Mouse (Mus musculus) midbrain, postnatal 0 days (tissue): Measurements from ENCODE around the gene 4930558K02Rik. TPM values are rescaled to one million over a fixed set of nuclear protein-coding genes. Genes with fewer than 3 reads are reported as not detected.

Experiments used
- ATAC-seq: fragments of 200-750 bp; cut with Nextera tagmentation; 2 replicates; pipeline ENCODE4 v1.8.0; 2017; ENCODE audit warnings: moderate number of reproducible peaks, mild to moderate bottlenecking, moderate TSS enrichment, moderate library complexity; ENCODE audit not compliant: low FRiP score
- DNase-seq: peaks from one replicate; pipeline ENCODE4 v3.0.0-alpha.2; 2015; ENCODE audit warnings: low spot score
- H3K27ac ChIP-seq: fragments of 300-500 bp; sonication (generic); 2 replicates; pipeline ENCODE4 v1.5.1; 2014; ENCODE audit warnings: low read depth, mild to moderate bottlenecking, low read length, mixed read lengths
- H3K27me3 ChIP-seq: fragments of 300-500 bp; sonication (generic); 2 replicates; pipeline ENCODE4 v1.6.1; 2014; ENCODE audit warnings: low read length, control low read depth, mixed read lengths; ENCODE audit not compliant: insufficient read depth
- H3K36me3 ChIP-seq: fragments of 300-500 bp; sonication (generic); 2 replicates; pipeline ENCODE4 v1.6.1; 2014; ENCODE audit warnings: low read length, control low read depth, mixed read lengths; ENCODE audit not compliant: insufficient read depth
- H3K4me1 ChIP-seq: fragments of 300-500 bp; sonication (generic); 2 replicates; pipeline ENCODE4 v1.6.1; 2014; ENCODE audit warnings: mild to moderate bottlenecking, control low read depth, antibody characterized with exemption, low read length, mixed read lengths; ENCODE audit not compliant: insufficient read depth
- H3K4me2 ChIP-seq: fragments of 300-500 bp; sonication (generic); 2 replicates; pipeline ENCODE4 v1.6.1; 2014; ENCODE audit warnings: low read depth, mild to moderate bottlenecking, low read length, mixed read lengths; ENCODE audit not compliant: poor library complexity, severe bottlenecking
- H3K4me3 ChIP-seq: fragments of 300-500 bp; sonication (generic); 2 replicates; pipeline ENCODE4 v1.5.1; 2014; ENCODE audit warnings: low read depth, mild to moderate bottlenecking, low read length, moderate library complexity
- H3K9ac ChIP-seq: fragments of 300-500 bp; sonication (generic); replicated peaks from 2 replicates; pipeline ENCODE4 v1.6.1; 2014; ENCODE audit warnings: mild to moderate bottlenecking, low read length, moderate library complexity, mixed read lengths; ENCODE audit not compliant: poor library complexity, severe bottlenecking
- H3K9me3 ChIP-seq: fragments of 300-500 bp; sonication (generic); 2 replicates; pipeline ENCODE4 v1.6.1; 2016; ENCODE audit warnings: low read length, control low read depth
- CTCF ChIP-seq: IDR thresholded peaks from 2 replicates; pipeline ENCODE4 v1.5.1; 2016; ENCODE audit warnings: antibody characterized with exemption, mild to moderate bottlenecking
- WGBS: fragments of 180-500 bp; shearing (Covaris S2); extraction: QIAGEN DNeasy Blood & Tissue Kit; methylation state at CpG from one replicate; pipeline ENCODE4 v1.1.7; 2014; 5-methylcytosine and 5-hydroxymethylcytosine counted together
- polyA plus RNA-seq: library from polyadenylated mRNA; unstranded; fragments of >200 nt; fragmentation: Nextera tagmentation; extraction: Ambion mirVana; gene quantifications from 2 replicates; pipeline ENCODE4 v1.2.1, GENCODE M21; 2015
- total RNA-seq: library from RNA; depleted of rRNA; stranded (reverse); fragments of >200 nt; gene quantifications from 2 replicates; pipeline ENCODE4 v1.2.3, GENCODE M21; 2014

Gene 4930558K02Rik
- total and polyA plus RNA-seq, 2 experiments from 2014 or later, result 0.47 TPM; not detected in 1

DNA sequence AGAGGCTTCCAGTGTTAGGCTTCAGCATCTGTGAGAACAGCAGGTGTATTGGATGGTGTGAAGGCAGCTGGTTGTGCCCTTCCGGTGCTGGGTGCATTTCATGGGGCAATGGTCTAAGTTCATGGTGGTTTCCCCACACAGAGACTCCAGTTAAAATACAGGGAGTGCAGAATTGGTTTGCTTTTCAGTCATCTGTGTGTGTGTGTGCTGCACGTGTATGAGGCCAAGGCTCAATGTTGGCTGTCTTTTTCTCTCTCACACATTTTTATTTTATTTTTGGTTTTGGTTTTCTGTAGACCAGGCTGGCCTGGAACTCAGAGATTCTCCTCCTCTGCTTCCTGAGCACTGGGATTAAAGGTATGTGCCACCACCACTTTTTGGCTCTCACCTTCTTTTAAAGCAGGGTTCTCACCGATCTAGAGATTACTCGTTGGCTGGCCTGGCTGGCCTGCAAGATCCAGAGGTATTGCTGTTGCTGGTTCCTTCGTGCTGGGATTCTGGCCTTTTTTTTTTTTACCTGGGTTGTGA lies 1.2 kb downstream of the 4930558K02Rik start:
- no peak for DNase-seq
- Histone ChIP-seq H3K27me3 (no peaks in the 10 kb centered on the region), H3K36me3 (no peaks in the 10 kb centered on the region), H3K4me2 (no peak overlapping the region), H3K4me1 (0 out of 2 replicates have a peak, but pooled peaks cover 5% of the 10 kb centered on the region), H3K4me3 (no peak overlapping the region), H3K27ac (no peak overlapping the region), H3K9me3 (no peaks in the 10 kb centered on the region), H3K9ac (no peak overlapping the region)
- ATAC-seq, result no peak
- WGBS, result 92% methylated on average over 5 of the region's 5 CpGs
- no peak for TF ChIP-seq CTCF

GRCm38 (mm10) chr1:161977331-161977730 lies 2.1 kb downstream of the 4930558K02Rik start:
- no peak for TF ChIP-seq CTCF
- Histone ChIP-seq H3K9me3 (no peaks in the 10 kb centered on the region), H3K4me2 (no peak overlapping the region), H3K9ac (no peak overlapping the region), H3K27me3 (no peaks in the 10 kb centered on the region), H3K36me3 (no peaks in the 10 kb centered on the region), H3K4me1 (0 out of 2 replicates have a peak, but pooled peaks cover 5% of the 10 kb centered on the region), H3K27ac (no peak overlapping the region), H3K4me3 (no peak overlapping the region)
- DNase-seq, result no peak
- 73% methylated on average over 4 of the region's 4 CpGs for WGBS
- ATAC-seq, result 0 out of 2 replicates have a peak, but pooled peaks have one; percentile 6

DNA sequence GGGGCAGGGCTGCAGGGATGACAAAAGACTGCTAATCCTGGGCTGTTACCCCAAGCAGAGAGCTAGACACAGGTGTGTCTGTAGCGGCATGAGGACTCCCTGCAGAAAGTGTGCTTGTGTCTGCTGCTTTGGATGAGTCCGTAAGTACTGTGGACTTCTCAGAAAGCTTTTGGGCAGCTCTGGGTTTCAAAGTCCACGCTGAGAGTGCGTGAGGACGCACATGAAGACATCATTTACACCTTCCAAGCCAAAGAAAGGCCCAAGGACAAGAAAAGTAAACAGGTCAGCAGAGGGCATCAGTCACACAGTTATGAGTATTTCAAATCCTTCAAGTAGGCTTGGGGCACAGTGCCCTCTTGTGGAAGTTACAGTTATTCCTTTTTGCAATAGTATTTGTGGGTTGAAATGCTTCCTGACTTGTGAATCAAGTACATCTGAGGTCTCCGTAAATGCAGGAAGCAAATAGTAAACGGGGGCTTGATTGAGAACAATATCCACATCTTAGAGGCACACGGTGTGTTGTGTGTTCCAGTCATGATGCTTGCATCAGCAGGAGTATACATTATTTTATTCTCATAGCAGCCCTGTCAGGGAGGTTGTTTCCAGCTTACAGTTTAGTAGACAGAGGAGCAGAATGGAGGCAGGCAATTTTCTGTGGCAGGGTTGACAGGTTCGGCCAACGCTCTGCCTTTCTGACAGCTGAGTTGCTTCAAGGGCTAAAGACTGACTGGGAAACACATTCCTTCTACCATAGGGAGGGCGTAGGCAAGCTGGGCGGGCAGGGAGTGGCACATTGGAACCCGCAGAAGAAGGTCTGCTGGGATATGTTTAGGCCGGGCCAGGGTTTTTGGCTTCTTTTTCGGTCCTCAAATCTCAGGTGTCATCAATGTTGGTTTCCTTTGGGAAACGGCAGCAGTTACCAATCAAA lies 2.9 kb downstream of the 4930558K02Rik start:
- Histone ChIP-seq H3K36me3 (no peaks in the 10 kb centered on the region), H3K4me2 (no peak overlapping the region), H3K4me1 (0 out of 2 replicates have a peak, but pooled peaks cover 5% of the 10 kb centered on the region), H3K27ac (no peak overlapping the region), H3K4me3 (no peak overlapping the region), H3K9me3 (no peaks in the 10 kb centered on the region), H3K27me3 (no peaks in the 10 kb centered on the region), H3K9ac (0 out of 2 replicates have a peak overlapping the region, but pooled peaks have one; percentile 33)
- ATAC-seq (peak; percentile 75), DNase-seq (peak; percentile 93)
- WGBS, result 48% methylated on average over 16 of the region's 16 CpGs
- peak; percentile 99 for TF ChIP-seq CTCF

DNA sequence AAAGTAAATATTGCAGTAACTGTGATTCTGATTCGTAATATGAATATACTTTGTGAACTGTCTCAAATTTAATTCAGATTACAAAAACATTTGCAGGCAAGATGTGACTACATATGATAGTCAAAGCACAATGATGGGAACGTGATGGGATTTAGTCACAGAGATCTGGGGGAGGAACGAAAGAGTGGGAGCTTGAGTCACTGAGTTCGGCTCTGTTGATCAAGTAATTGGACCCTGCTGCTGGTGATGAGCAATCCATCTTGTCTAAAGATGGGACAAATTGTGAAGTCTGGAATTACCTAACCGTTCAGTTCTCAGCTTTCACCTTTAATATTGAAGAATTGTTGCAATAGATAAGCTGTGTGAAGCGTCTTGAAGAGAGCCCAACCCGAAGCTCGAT lies 7.2 kb downstream of the 4930558K02Rik start:
- DNase-seq (no peak), ATAC-seq (no peak)
- no peaks in the 10 kb centered on the region for H3K9me3 ChIP-seq
- no peak overlapping the region for H3K27ac ChIP-seq
- H3K4me3 ChIP-seq, result no peak overlapping the region
- H3K27me3 ChIP-seq, result no peaks in the 10 kb centered on the region
- no peak for TF ChIP-seq CTCF
- no peak overlapping the region for H3K9ac ChIP-seq
- H3K4me1 ChIP-seq, result peaks cover 11% of the 10 kb centered on the region
- 0 out of 2 replicates have a peak, but pooled peaks cover 4% of the 10 kb centered on the region for H3K36me3 ChIP-seq
- no peak overlapping the region for H3K4me2 ChIP-seq
- WGBS, result 94% methylated on average over 8 of the region's 8 CpGs

DNA sequence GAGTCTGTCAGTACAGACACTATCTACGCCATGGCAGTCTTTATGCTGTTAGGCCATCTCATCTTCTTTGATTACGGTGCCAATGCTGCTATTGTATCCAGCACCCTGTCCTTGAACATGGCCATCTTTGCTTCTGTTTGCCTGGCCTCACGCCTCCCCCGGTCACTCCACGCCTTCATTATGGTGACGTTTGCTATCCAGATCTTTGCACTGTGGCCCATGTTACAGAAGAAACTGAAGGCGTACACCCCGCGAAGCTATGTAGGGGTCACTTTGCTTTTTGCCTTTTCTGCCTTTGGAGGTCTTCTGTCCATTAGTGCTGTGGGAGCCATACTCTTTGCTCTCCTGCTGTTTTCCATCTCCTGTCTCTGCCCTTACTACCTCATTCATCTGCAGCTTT lies 8.6 kb downstream of the 4930558K02Rik start:
- no peak for ATAC-seq
- peaks cover 6% of the 10 kb centered on the region for H3K4me1 ChIP-seq
- H3K27ac ChIP-seq, result no peak overlapping the region
- H3K4me3 ChIP-seq, result no peak overlapping the region
- no peaks in the 10 kb centered on the region for H3K27me3 ChIP-seq
- DNase-seq, result no peak
- no peak overlapping the region for H3K9ac ChIP-seq
- WGBS, result 97% methylated on average over 9 of the region's 9 CpGs
- H3K4me2 ChIP-seq, result no peak overlapping the region
- H3K9me3 ChIP-seq, result no peaks in the 10 kb centered on the region
- 0 out of 2 replicates have a peak, but pooled peaks cover 4% of the 10 kb centered on the region for H3K36me3 ChIP-seq
- no peak for TF ChIP-seq CTCF
